Mouse (Mus musculus) hindbrain, embryonic 16.5 days (tissue): Measurements from ENCODE around the gene Gm10644. TPM values are rescaled to one million over a fixed set of nuclear protein-coding genes. Genes with fewer than 3 reads are reported as not detected.
A peak's percentile ranks its signal among the peaks of the same experiment; 100 is the strongest.

Source experiments
- ATAC-seq: fragments of 200-750 bp; cut with Nextera tagmentation; 2 replicates; pipeline ENCODE4 v1.8.0; 2017; ENCODE audit warnings: moderate TSS enrichment, moderate library complexity
- H3K27ac ChIP-seq: fragments of 300-500 bp; sonication (generic); 2 replicates; pipeline ENCODE4 v1.5.1; 2014; ENCODE audit warnings: low read depth, mild to moderate bottlenecking, control low read depth, low read length, moderate library complexity
- H3K27me3 ChIP-seq: fragments of 300-500 bp; sonication (generic); replicated peaks from 2 replicates; pipeline ENCODE4 v1.6.1; 2014; ENCODE audit warnings: low read length; ENCODE audit not compliant: control insufficient read depth, insufficient read depth
- H3K36me3 ChIP-seq: fragments of 300-500 bp; sonication (generic); 2 replicates; pipeline ENCODE4 v1.6.1; 2014; ENCODE audit warnings: mild to moderate bottlenecking, low read length, moderate library complexity, mixed read lengths; ENCODE audit not compliant: control insufficient read depth, insufficient read depth
- H3K4me1 ChIP-seq: fragments of 300-500 bp; sonication (generic); 2 replicates; pipeline ENCODE4 v1.6.1; 2014; ENCODE audit warnings: low read depth, low read length; ENCODE audit not compliant: control insufficient read depth, insufficient read depth
- H3K4me2 ChIP-seq: fragments of 300-500 bp; sonication (generic); 2 replicates; pipeline ENCODE4 v1.6.1; 2014; ENCODE audit warnings: mild to moderate bottlenecking, low read length, control low read depth, moderate library complexity
- H3K4me3 ChIP-seq: fragments of 300-500 bp; sonication (generic); 2 replicates; pipeline ENCODE4 v1.5.1; 2014; ENCODE audit warnings: mild to moderate bottlenecking, low read length, control low read depth, moderate library complexity
- H3K9ac ChIP-seq: fragments of 300-500 bp; sonication (generic); 2 replicates; pipeline ENCODE4 v1.6.1; 2014; ENCODE audit warnings: low read depth, mild to moderate bottlenecking, control low read depth, low read length, moderate library complexity
- H3K9me3 ChIP-seq: fragments of 300-500 bp; sonication (generic); 2 replicates; pipeline ENCODE4 v1.6.1; 2014; ENCODE audit warnings: mild to moderate bottlenecking, low read length, moderate library complexity; ENCODE audit not compliant: control insufficient read depth
- WGBS: fragments of 180-500 bp; shearing (Covaris S2); extraction: QIAGEN DNeasy Blood & Tissue Kit; methylation state at CpG from one replicate; pipeline ENCODE4 v1.1.7; 2014; 5-methylcytosine and 5-hydroxymethylcytosine counted together
- polyA plus RNA-seq: library from polyadenylated mRNA; unstranded; fragments of >200 nt; fragmentation: Nextera tagmentation; extraction: Ambion mirVana; gene quantifications from 2 replicates; pipeline ENCODE4 v1.2.1, GENCODE M21; 2015

Gm10644 gene
- polyA plus RNA-seq, 1 experiment from 2014 or later, result 0.98 TPM

DNA sequence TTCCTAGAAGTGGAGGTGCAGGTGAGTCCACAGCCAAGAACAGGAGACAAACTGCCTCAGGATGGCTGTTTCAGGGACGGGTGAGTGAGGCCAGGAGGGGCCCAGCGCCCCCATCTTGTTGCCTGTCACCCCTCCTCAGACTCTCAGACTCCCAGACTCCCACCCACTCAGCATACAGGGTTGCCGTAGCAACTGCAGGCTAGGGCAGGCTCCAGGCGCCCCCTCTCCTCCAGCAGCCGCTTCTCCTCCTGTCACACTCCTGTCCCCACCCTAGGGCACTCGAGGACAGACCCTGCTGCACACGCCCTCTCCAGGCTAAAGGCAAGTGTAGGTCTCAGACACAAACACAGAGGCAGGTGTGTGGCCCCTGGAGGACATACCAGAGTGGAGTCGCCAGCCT is 45.7 kb downstream of the Gm10644 start:
- H3K27ac ChIP-seq, result no peak overlapping the region
- peaks cover 24% of the 10 kb centered on the region for H3K4me1 ChIP-seq
- H3K9ac ChIP-seq, result no peak overlapping the region
- H3K9me3 ChIP-seq, result no peaks in the 10 kb centered on the region
- no peaks in the 10 kb centered on the region for H3K27me3 ChIP-seq
- no peak overlapping the region for H3K4me3 ChIP-seq
- H3K4me2 ChIP-seq, result no peak overlapping the region
- WGBS, result 40% methylated on average over 8 of the region's 8 CpGs
- no peaks in the 10 kb centered on the region for H3K36me3 ChIP-seq
- ATAC-seq, result 0 out of 2 replicates have a peak, but pooled peaks have one; percentile 9

DNA sequence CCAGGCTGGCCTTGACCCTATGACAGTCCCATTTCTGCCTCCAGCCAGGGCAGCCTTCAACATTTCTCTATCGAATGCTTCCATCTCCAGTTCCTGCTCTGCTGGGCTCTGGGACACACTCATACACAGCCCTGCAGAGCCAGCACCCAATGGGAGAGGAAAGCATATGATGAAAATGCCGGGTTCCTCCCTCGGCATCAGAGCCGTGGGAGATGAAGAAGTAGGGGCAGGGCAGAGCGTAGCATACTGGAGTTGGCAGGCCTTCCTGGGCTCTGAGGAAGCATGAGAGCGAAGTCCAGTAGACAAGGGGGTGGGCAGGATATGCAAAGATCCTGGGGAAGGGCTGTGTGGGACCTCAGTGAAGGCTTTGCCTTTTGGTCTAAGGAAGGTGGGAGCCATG is 46.4 kb downstream of the Gm10644 start:
- H3K9me3 ChIP-seq, result no peaks in the 10 kb centered on the region
- peaks cover 30% of the 10 kb centered on the region for H3K4me1 ChIP-seq
- no peak overlapping the region for H3K4me3 ChIP-seq
- no peaks in the 10 kb centered on the region for H3K36me3 ChIP-seq
- no peaks in the 10 kb centered on the region for H3K27me3 ChIP-seq
- no peak for ATAC-seq
- H3K4me2 ChIP-seq, result no peak overlapping the region
- H3K9ac ChIP-seq, result no peak overlapping the region
- no peak overlapping the region for H3K27ac ChIP-seq
- WGBS, result 72% methylated on average over 6 of the region's 6 CpGs

- Histone ChIP-seq H3K9ac (peak overlapping the region; percentile 49), H3K9me3 (no peaks in the 10 kb centered on the region), H3K4me1 (peaks cover 38% of the 10 kb centered on the region), H3K27me3 (no peaks in the 10 kb centered on the region), H3K4me3 (peak overlapping the region; percentile 93), H3K36me3 (no peaks in the 10 kb centered on the region), H3K27ac (no peak overlapping the region), H3K4me2 (peak overlapping the region; percentile 83)
- ATAC-seq, result no peak
- 9% methylated on average over 11 of the region's 13 CpGs for WGBS
Observed at GRCm38 (mm10) chr8:83902961-83903666, 51.9 kb downstream of the Gm10644 start.

- peak overlapping the region; percentile 93 for H3K4me3 ChIP-seq
- H3K9ac ChIP-seq, result peak overlapping the region; percentile 98
- no peaks in the 10 kb centered on the region for H3K27me3 ChIP-seq
- WGBS, result 11% methylated on average over 12 of the region's 14 CpGs
- ATAC-seq, result no peak
- peak overlapping the region; percentile 83 for H3K4me2 ChIP-seq
- H3K27ac ChIP-seq, result peak overlapping the region; percentile 100
- H3K36me3 ChIP-seq, result no peaks in the 10 kb centered on the region
- peaks cover 40% of the 10 kb centered on the region for H3K4me1 ChIP-seq
- no peaks in the 10 kb centered on the region for H3K9me3 ChIP-seq
Observed at GRCm38 (mm10) chr8:83901566-83902485, 53.2 kb downstream of the Gm10644 start.

DNA sequence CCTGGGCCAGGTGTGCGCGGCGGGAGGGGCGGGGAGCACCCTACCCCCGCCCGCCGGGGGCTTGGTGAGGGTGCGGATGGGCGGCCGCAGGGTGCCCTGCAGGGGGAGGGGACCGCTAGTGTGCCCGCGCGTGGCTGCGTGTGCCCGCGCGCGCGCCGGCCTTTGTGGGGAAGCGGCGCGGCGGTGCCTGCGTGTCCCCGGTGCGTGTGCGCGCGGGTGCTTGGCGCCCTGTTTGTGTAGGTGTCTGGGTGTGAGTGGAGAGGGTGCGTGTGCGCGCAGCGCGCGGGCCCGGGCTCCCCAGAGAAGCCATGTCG is 54.1 kb downstream of the Gm10644 start:
- no peaks in the 10 kb centered on the region for H3K27me3 ChIP-seq
- under 1% methylated on average over 36 of the region's 40 CpGs for WGBS
- H3K4me3 ChIP-seq, result peak overlapping the region; percentile 93
- H3K4me2 ChIP-seq, result peak overlapping the region; percentile 83
- no peaks in the 10 kb centered on the region for H3K9me3 ChIP-seq
- H3K27ac ChIP-seq, result peak overlapping the region; percentile 100
- H3K9ac ChIP-seq, result peak overlapping the region; percentile 98
- ATAC-seq, result no peak
- peaks cover 40% of the 10 kb centered on the region for H3K4me1 ChIP-seq
- H3K36me3 ChIP-seq, result no peaks in the 10 kb centered on the region

DNA sequence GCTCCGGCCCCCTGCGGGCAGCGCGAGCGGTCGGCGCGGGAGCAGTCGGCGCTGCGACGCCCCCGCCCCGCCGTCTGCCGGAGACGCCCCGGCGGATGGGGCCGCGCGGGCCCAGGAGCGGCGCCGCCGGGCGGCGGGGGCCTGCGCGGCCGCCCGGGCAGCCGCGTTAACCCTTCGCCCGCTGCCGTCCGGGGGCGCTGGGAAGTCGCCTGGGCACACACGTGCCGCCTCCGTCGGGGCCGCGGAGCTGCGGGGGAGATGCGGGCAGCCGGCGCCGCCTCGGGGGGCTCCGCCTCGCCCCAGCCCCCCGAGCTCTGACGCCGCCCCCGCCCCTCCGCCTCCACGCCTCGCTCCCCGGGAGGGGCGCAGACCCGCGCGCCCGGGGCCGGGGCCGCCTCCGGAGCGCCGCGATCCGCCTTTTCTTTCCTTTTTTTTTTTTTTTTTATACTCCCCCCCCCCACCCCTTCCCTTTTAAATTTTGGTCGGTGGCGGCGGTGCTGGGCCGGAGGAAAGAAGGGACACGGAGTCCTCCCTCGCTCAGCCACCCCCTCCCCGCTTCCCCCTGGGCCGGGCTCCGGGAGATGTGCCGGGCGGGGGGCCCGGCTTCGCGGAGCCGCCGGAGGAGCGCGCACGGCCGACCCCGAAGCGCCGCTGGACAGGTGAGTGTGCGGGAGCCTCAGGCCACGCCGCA is 54.6 kb downstream of the Gm10644 start:
- Histone ChIP-seq H3K27ac (peak overlapping the region; percentile 100), H3K4me1 (peaks cover 40% of the 10 kb centered on the region), H3K27me3 (no peaks in the 10 kb centered on the region; the same call in 1 of the 2 replicates), H3K4me2 (peak overlapping the region; percentile 83), H3K36me3 (no peaks in the 10 kb centered on the region), H3K4me3 (peak overlapping the region; percentile 93), H3K9me3 (no peaks in the 10 kb centered on the region), H3K9ac (peak overlapping the region; percentile 98)
- ATAC-seq, result no peak
- WGBS, result under 1% methylated on average over 63 of the region's 100 CpGs

DNA sequence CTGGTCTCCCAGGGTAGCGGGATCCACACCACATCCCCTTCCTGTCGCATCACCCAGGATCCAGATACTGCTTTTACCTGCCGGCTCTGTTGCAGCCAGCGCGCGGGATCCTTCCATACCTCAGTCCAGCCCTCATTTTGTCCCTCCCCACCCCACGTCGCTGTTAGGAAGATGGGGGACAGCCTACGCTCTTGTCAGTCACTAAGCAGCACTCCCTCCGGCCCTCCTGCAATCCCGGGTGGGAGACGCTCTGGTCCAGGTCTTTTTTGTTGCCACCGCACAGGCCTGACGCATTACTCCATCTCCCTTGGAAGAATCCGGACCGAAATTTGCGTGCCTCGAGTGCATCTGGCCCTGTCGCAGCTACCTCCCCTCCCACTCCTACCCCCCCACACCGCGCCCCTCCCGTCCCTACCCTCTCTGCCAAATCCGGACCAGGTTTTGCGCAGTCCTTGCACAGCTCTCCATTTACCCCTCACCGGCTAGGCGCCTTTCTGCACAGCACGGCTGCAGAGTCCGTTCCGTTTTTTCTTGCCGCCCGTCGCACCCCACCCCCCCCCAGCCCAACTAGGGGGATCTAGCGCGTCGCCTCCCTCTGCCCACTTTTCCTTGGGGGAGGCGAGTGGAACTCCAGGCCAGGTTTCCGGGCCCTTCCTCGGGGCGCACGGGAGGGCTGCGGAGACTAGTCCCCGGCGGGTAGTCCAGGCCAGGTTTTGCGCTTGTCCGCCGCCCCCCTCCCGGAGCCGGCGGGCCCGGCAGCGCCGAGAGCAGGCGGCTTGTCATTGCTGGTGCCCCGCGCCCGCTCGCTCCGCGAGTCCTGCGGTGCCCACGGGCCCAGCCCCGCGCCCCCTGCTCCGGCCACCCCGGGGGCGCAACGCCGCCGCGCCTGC is 55.4 kb downstream of the Gm10644 start, which contains the start of gene Adgrl1:
TSS of gene Adgrl1 (plus strand) at position 743 of the 890 bp plus-strand sequence.
- Histone ChIP-seq H3K4me1 (peaks cover 40% of the 10 kb centered on the region), H3K9ac (peak within 1 kb of the TSS; percentile 98), H3K4me3 (peak within 1 kb of the TSS; percentile 93), H3K36me3 (no peaks in the 10 kb centered on the region), H3K4me2 (peak within 1 kb of the TSS; percentile 83), H3K27ac (peak within 1 kb of the TSS; percentile 100), H3K27me3 (peaks cover 2% of the 10 kb centered on the region), H3K9me3 (no peaks in the 10 kb centered on the region)
- WGBS, result under 1% methylated on average over 51 of the region's 70 CpGs
- ATAC-seq, result peak; percentile 93

DNA sequence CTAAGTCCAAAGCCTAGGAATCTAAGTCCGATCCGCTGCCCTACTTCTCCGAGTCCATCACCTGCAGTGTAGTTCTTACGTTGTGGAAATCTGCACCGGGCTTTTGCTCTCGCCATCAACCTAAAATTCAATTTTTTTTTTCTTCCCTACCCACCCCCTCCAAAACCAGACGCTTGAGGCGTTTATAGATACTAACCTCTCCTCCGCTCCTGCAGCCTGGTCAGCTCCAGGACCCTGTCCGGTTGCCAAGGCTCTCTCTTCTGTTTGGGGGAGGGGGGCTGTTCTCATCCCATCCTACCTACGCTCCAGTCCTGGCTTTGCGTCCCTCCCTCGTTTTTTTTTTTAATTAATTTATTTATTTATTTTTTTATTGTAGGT is 56.0 kb downstream of the Gm10644 start:
- Histone ChIP-seq H3K4me2 (peak overlapping the region; percentile 83), H3K4me1 (peaks cover 36% of the 10 kb centered on the region), H3K36me3 (no peaks in the 10 kb centered on the region), H3K9me3 (no peaks in the 10 kb centered on the region), H3K27me3 (peaks cover 3% of the 10 kb centered on the region), H3K27ac (peak overlapping the region; percentile 100), H3K9ac (peak overlapping the region; percentile 98), H3K4me3 (peak overlapping the region; percentile 93)
- WGBS, result 0% methylated on average over 13 of the region's 13 CpGs
- ATAC-seq, result peak; percentile 37
